Mouse (Mus musculus) stomach, embryonic 16.5 days (tissue): ENCODE results near the gene Vpreb3. TPM values are rescaled to one million over a fixed set of nuclear protein-coding genes. Genes with fewer than 3 reads are reported as not detected.

ENCODE experiments used
- ATAC-seq: fragments of 200-750 bp; cut with Nextera tagmentation; 2 replicates; pipeline ENCODE4 v1.8.0; 2017; ENCODE audit warnings: moderate number of reproducible peaks, moderate TSS enrichment; ENCODE audit not compliant: insufficient read depth, low FRiP score
- H3K27ac ChIP-seq: fragments of 300-500 bp; sonication (generic); 2 replicates; pipeline ENCODE4 v1.5.1; 2014; ENCODE audit warnings: low read length
- H3K27me3 ChIP-seq: fragments of 300-500 bp; sonication (generic); 2 replicates; pipeline ENCODE4 v1.6.1; 2014; ENCODE audit warnings: low read length, control low read depth, mixed read lengths; ENCODE audit not compliant: control insufficient read depth, insufficient read depth
- H3K36me3 ChIP-seq: fragments of 300-500 bp; sonication (generic); 2 replicates; pipeline ENCODE4 v1.6.1; 2014; ENCODE audit warnings: low read length; ENCODE audit not compliant: control insufficient read depth, insufficient read depth
- H3K4me1 ChIP-seq: fragments of 300-500 bp; sonication (generic); 2 replicates; pipeline ENCODE4 v1.6.1; 2014; ENCODE audit warnings: low read length, control low read depth, mixed read lengths; ENCODE audit not compliant: control insufficient read depth, insufficient read depth
- H3K4me2 ChIP-seq: fragments of 300-500 bp; sonication (generic); 2 replicates; pipeline ENCODE4 v1.6.1; 2014; ENCODE audit warnings: low read depth, low read length, mixed read lengths
- H3K4me3 ChIP-seq: fragments of 300-500 bp; sonication (generic); replicated peaks from 2 replicates; pipeline ENCODE4 v1.5.1; 2014; ENCODE audit warnings: mild to moderate bottlenecking, low read length
- H3K9ac ChIP-seq: fragments of 300-500 bp; sonication (generic); 2 replicates; pipeline ENCODE4 v1.6.1; 2014; ENCODE audit warnings: low read length
- H3K9me3 ChIP-seq: fragments of 300-500 bp; sonication (generic); replicated peaks from 2 replicates; pipeline ENCODE4 v1.6.1; 2016; ENCODE audit warnings: low read length, control low read depth; ENCODE audit not compliant: control insufficient read depth
- WGBS: fragments of 180-500 bp; shearing (Covaris S2); extraction: QIAGEN DNeasy Blood & Tissue Kit; methylation state at CpG from one replicate; pipeline ENCODE4 v1.1.7; 2014; 5-methylcytosine and 5-hydroxymethylcytosine counted together
- polyA plus RNA-seq: library from polyadenylated mRNA; unstranded; fragments of >200 nt; fragmentation: Nextera tagmentation; extraction: Ambion mirVana; gene quantifications from 2 replicates; pipeline ENCODE4 v1.2.1, GENCODE M21; 2015

The Vpreb3 gene
- polyA plus RNA-seq, 1 experiment from 2014 or later, result 2.1 TPM

DNA sequence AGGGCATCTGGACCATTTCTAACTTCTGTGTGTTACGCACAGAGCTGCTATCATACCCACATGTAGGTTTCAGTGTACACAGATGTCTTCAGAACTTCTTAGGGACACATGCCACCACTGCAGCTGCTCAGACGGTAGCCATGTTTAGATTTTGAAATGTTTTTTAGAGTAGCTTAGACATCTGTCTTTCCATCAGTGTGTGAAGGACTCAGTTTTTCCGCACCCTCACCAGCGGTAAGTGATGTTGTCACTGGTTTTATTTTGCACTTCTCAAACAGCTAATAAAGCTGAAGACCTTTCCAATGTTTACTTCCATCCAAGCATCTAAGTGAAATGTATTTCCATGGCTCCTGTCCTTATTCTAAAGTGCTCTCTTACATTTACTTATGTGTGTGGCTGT, 36.0 kb upstream of the Vpreb3 start:
- H3K27me3 ChIP-seq, result no peaks in the 10 kb centered on the region
- no peaks in the 10 kb centered on the region for H3K9me3 ChIP-seq
- H3K4me1 ChIP-seq, result no peaks in the 10 kb centered on the region
- H3K4me2 ChIP-seq, result no peak overlapping the region
- H3K9ac ChIP-seq, result no peak overlapping the region
- WGBS, result 87% methylated on average over 4 of the region's 4 CpGs
- peaks cover 36% of the 10 kb centered on the region for H3K36me3 ChIP-seq
- no peak for ATAC-seq
- no peak overlapping the region for H3K27ac ChIP-seq
- no peak overlapping the region for H3K4me3 ChIP-seq

DNA sequence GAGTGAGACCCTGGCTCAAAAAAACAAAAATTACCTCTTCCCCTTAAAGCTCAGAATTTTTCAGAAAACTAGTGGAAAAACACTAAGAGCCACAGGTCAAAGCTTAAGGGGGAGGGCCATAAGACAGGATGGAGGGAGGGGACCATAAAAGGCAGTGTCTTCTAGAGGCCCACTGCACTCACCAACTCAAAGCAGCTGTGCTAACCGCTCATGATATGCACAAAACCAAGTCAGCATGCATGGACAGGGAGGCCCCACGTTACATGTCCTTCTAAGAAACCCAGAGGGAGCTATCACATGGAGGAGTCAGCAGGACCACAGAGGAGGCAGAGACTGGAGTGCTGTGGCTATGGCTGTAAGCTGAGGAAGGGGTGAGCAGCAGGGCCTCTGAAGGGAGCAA, 32.2 kb upstream of the Vpreb3 start:
- Histone ChIP-seq H3K4me3 (no peak overlapping the region), H3K36me3 (peaks cover 18% of the 10 kb centered on the region)

DNA sequence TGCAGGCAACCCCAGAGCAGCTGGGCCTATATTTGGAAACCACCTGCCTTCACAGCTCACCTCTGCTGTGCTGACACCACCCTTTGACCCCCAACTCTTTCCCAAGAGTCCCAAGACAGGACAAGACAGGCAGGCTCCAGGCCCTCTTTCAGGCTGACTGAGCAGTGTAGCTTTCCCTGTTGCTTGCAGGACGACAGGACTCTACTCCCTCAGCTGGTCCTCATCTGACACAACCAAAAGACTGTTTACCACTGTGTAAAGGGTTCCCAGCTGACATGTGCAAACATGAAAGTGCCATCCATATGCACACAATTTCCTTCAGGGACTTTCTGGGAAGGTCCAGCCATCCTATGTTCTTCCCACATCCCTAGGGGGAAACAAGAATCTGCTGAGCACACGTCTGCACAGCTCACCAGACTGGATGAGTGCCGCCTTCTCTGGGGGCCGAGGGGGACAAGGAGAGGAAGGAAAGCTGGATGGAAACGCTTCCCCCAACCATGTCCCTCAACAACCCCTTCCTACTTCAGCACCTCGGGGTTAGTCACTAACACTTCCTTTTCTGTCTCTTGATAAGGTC, 29.8 kb upstream of the Vpreb3 start:
- ATAC-seq, result no peak
- no peak overlapping the region for H3K27ac ChIP-seq
- no peaks in the 10 kb centered on the region for H3K27me3 ChIP-seq
- no peaks in the 10 kb centered on the region for H3K4me1 ChIP-seq
- H3K9ac ChIP-seq, result no peak overlapping the region
- WGBS, result 61% methylated on average over 6 of the region's 6 CpGs
- no peak overlapping the region for H3K4me3 ChIP-seq
- H3K4me2 ChIP-seq, result no peak overlapping the region
- H3K9me3 ChIP-seq, result no peaks in the 10 kb centered on the region
- peaks cover 21% of the 10 kb centered on the region for H3K36me3 ChIP-seq

More for the DNA sequence above, 32.2 kb upstream of the Vpreb3 start:
- no peaks in the 10 kb centered on the region for H3K27me3 ChIP-seq
- no peak overlapping the region for H3K27ac ChIP-seq
- no peak for ATAC-seq
- H3K4me1 ChIP-seq, result no peaks in the 10 kb centered on the region
- H3K9me3 ChIP-seq, result no peaks in the 10 kb centered on the region
- WGBS, result 84% methylated on average over 2 of the region's 2 CpGs
- H3K9ac ChIP-seq, result no peak overlapping the region
- H3K4me2 ChIP-seq, result no peak overlapping the region

DNA sequence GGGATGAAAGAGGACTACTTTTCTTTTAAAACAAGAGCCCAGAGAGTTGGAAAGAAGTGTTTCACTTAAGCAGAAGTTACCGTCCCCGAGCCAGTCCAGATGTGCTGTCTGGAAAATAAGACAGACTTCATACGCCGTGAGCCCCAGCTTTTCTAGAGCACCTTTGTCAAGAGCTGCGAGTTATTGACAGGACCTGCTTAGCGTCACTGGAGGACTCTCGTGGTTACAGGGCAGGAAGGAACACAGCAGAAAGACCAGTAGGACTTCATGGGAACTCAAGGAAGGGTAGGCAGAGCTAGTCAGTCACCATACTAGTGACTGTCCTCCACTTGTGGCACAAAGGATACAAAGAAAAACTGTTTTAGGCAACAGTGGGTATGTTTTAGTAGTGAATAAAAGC, 27.3 kb upstream of the Vpreb3 start:
- no peak overlapping the region for H3K9ac ChIP-seq
- 73% methylated on average over 7 of the region's 7 CpGs for WGBS
- no peak for ATAC-seq
- H3K4me1 ChIP-seq, result peaks cover 8% of the 10 kb centered on the region
- no peak overlapping the region for H3K4me2 ChIP-seq
- no peaks in the 10 kb centered on the region for H3K27me3 ChIP-seq
- H3K36me3 ChIP-seq, result peaks cover 13% of the 10 kb centered on the region
- H3K4me3 ChIP-seq, result no peak overlapping the region
- no peak overlapping the region for H3K27ac ChIP-seq
- H3K9me3 ChIP-seq, result no peaks in the 10 kb centered on the region

DNA sequence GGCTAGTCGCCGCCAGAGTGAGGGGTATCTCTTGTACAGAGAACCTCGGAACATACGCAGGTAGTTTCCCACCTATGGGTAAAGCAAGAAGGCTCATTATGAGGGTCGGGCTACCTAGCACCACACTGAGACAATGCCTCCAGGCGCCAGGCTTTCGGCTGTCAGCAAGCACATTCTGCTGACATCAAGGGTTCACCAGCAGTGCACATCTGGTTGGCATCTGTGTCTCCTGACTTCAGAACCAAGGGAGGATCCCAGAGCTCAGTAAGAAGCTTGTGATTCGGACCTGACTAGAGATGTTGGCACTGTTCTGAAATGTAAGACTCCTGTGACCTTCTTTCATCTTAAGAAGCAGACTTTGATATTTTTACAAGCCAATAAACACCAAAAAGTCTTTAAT, 26.0 kb upstream of the Vpreb3 start:
- H3K9ac ChIP-seq, result no peak overlapping the region
- no peak overlapping the region for H3K4me2 ChIP-seq
- H3K27me3 ChIP-seq, result no peaks in the 10 kb centered on the region
- H3K36me3 ChIP-seq, result peaks cover 7% of the 10 kb centered on the region; the same call in 1 of the 2 replicates
- 87% methylated on average over 8 of the region's 8 CpGs for WGBS
- H3K4me3 ChIP-seq, result no peak overlapping the region
- H3K4me1 ChIP-seq, result peaks cover 10% of the 10 kb centered on the region
- no peak for ATAC-seq
- no peaks in the 10 kb centered on the region for H3K9me3 ChIP-seq
- H3K27ac ChIP-seq, result no peak overlapping the region

DNA sequence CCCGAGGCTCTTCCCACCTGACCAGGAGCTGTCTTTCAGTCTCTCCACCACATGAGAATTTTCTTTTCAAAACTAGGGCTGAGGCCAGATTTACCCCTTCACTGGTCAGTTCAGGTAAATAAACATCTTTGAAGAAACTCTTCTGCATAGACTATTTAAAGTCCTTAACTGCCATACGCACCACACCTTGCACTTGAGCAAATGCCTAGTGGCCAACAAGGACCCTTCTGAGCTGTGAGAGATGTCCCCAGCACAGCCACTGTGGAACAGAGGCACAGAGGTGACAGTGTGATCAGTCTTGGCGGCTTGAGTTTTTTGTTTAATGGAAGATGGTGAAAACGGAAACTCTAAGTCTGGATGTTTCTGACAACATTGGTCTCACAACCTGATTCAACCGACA, 23.8 kb upstream of the Vpreb3 start:
- Histone ChIP-seq H3K4me2 (no peak overlapping the region), H3K4me1 (peaks cover 20% of the 10 kb centered on the region), H3K9ac (no peak overlapping the region), H3K36me3 (peaks cover 4% of the 10 kb centered on the region; the same call in 1 of the 2 replicates), H3K9me3 (no peaks in the 10 kb centered on the region), H3K27ac (no peak overlapping the region), H3K27me3 (no peaks in the 10 kb centered on the region), H3K4me3 (no peak overlapping the region)
- WGBS, result 73% methylated on average over 5 of the region's 5 CpGs
- no peak for ATAC-seq

DNA sequence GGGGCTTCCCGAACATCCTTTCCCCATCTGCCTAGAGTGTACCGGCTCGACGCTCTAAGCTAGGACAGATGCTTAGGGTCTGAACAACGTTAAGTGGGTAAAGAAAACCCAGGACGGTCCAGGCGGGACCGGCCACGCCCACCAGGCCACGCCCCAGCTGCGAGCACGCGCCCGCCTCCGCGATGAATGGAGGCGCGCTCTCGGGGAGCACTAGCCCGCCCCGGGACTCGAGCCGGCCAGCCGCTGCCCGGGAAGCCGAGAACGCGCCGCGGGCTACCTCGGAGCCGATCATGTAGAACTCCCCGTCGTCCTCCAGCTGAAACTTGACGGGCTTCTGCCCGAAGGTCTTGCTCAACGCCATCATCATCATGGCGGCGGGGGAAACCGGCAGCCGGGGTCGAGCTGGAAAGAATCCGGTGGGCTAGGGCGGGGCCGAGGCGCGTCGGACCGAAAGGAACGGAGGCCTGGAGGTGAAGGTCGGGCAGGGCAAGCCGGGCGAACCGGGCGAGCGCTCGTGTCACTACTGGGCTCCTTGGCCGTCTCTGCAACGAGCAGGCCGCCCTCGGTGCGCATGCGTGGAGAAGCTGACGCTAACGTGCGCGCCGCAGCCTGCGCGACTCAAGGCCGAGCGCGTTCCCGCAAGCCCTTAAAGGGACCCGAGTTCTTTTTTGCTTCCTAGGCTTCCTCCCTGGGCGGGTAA, 21.7 kb upstream of the Vpreb3 start, which contains the start of gene Smarcb1:
TSS of gene Smarcb1 (minus strand) at position 592 of the 700 bp plus-strand sequence.
- 0% methylated on average over 76 of the region's 76 CpGs for WGBS

DNA sequence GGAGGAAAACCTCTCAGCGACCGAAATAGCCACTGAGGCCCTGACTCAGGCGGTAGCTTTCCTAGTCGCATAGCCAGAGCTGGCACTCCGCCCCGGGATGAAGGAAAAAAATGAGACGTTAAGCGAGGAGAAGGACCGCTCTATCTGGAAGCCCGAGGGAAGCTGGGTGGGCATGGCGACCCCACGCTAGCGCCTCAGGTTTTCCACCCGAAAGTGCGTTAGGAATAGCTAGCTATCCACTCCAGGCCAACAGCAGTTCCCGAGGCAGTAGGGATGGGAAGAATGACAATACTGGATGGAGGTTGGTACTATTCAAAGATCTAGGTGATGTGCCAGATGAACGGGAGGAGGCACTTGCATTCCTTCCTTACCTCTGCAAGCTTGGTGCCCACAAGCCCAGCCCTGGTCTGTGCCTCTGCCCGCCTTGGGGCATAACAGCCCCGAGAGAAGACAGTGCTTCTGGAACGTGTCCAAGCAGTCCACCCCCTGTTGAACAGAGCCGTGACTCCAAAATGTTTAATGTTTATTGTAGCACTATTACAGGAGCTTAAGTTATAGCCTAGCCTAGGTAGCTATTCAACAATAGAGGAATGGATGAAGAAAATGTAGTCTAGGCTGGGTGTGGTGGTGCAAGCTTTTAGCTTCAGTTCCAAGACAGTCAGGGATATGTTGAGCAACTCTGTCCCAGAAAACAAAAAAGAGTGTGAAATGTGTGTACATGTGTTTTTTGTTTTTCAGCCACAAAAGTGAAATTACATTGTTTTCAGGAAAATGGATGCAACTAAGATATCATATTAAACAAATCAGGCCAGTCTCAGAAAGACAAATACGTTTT, 20.9 kb upstream of the Vpreb3 start:
- WGBS, result 4% methylated on average over 22 of the region's 22 CpGs
- peak overlapping the region; percentile 96 for H3K4me3 ChIP-seq
- peak overlapping the region; percentile 94 for H3K4me2 ChIP-seq
- no peaks in the 10 kb centered on the region for H3K9me3 ChIP-seq
- H3K9ac ChIP-seq, result peak overlapping the region; percentile 97
- H3K36me3 ChIP-seq, result 0 out of 2 replicates have a peak, but pooled peaks cover 4% of the 10 kb centered on the region
- peaks cover 20% of the 10 kb centered on the region for H3K4me1 ChIP-seq
- H3K27me3 ChIP-seq, result no peaks in the 10 kb centered on the region
- peak overlapping the region; percentile 93 for H3K27ac ChIP-seq
- ATAC-seq, result 0 out of 2 replicates have a peak, but pooled peaks have one; percentile 27

More for the DNA sequence above, 21.7 kb upstream of the Vpreb3 start, which contains the start of gene Smarcb1:
- H3K27me3 ChIP-seq, result no peaks in the 10 kb centered on the region
- H3K9me3 ChIP-seq, result no peaks in the 10 kb centered on the region
- peak within 1 kb of the TSS; percentile 93 for H3K27ac ChIP-seq
- peak within 1 kb of the TSS; percentile 96 for H3K4me3 ChIP-seq
- H3K4me1 ChIP-seq, result peaks cover 20% of the 10 kb centered on the region
- peak within 1 kb of the TSS; percentile 97 for H3K9ac ChIP-seq
- peaks cover 8% of the 10 kb centered on the region; the same call in 1 of the 2 replicates for H3K36me3 ChIP-seq
- peak; percentile 92 for ATAC-seq
- H3K4me2 ChIP-seq, result peak within 1 kb of the TSS; percentile 94

DNA sequence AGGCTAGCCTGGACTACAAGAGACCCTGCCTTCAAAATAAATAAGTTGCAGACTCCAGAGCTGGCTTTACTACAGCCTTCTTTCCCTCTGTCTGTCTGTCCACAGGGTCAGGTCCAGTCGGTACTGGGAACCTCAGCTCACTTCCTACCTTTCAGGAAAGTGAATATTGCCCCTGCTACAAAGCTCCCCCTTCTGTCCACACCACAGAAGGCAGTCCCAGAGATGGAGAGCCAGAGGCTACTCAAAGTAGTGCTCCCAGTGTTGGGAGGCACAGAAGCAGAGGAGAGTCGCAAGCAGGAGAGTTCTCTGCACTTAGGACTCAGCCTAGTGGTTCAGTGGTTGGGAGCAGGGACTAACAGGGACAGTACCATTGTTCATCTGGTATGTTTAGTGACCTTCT, 18.5 kb upstream of the Vpreb3 start:
- Histone ChIP-seq H3K36me3 (0 out of 2 replicates have a peak, but pooled peaks cover 4% of the 10 kb centered on the region), H3K4me1 (peaks cover 20% of the 10 kb centered on the region), H3K9ac (no peak overlapping the region), H3K4me2 (no peak overlapping the region), H3K4me3 (no peak overlapping the region), H3K27me3 (no peaks in the 10 kb centered on the region), H3K27ac (no peak overlapping the region), H3K9me3 (no peaks in the 10 kb centered on the region)
- WGBS, result 69% methylated on average over 2 of the region's 2 CpGs
- no peak for ATAC-seq
